Mouse (Mus musculus) midbrain, embryonic 15.5 days (tissue): ENCODE measurements at regions not wholly inside any gene's neighbourhood (a gene's known extent, or its start where the extent isn't known, plus 50 kb on each side); places are given as distances from the start of the nearest gene placed in this dataset.

Experiments used
- ATAC-seq: fragments of 200-750 bp; cut with Nextera tagmentation; replicated peaks from 2 replicates; pipeline ENCODE4 v1.8.0; 2017; ENCODE audit warnings: moderate TSS enrichment
- H3K27ac ChIP-seq: fragments of 300-500 bp; sonication (generic); 2 replicates; pipeline ENCODE4 v1.5.1; 2015; ENCODE audit warnings: mild to moderate bottlenecking, inconsistent platforms
- H3K27me3 ChIP-seq: fragments of 300-500 bp; sonication (generic); replicated peaks from 2 replicates; pipeline ENCODE4 v1.6.1; 2015; ENCODE audit warnings: inconsistent platforms
- H3K36me3 ChIP-seq: fragments of 300-500 bp; sonication (generic); replicated peaks from 2 replicates; pipeline ENCODE4 v1.6.1; 2015; ENCODE audit warnings: inconsistent platforms
- H3K4me1 ChIP-seq: fragments of 300-500 bp; sonication (generic); 2 replicates; pipeline ENCODE4 v1.6.1; 2015; ENCODE audit warnings: inconsistent platforms
- H3K4me2 ChIP-seq: fragments of 300-500 bp; sonication (generic); 2 replicates; pipeline ENCODE4 v1.6.1; 2015; ENCODE audit warnings: inconsistent platforms, mild to moderate bottlenecking, moderate library complexity
- H3K4me3 ChIP-seq: fragments of 300-500 bp; sonication (generic); 2 replicates; pipeline ENCODE4 v1.5.1; 2015; ENCODE audit warnings: mild to moderate bottlenecking, inconsistent platforms
- H3K9ac ChIP-seq: fragments of 300-500 bp; sonication (generic); 2 replicates; pipeline ENCODE4 v1.6.1; 2015; ENCODE audit warnings: mild to moderate bottlenecking, inconsistent platforms
- H3K9me3 ChIP-seq: fragments of 300-500 bp; sonication (generic); 2 replicates; pipeline ENCODE4 v1.6.1; 2016; ENCODE audit warnings: inconsistent platforms
- WGBS: fragments of 180-500 bp; shearing (Covaris S2); methylation state at CpG from one replicate; pipeline ENCODE4 v1.1.7; 2015; ENCODE audit warnings: mixed read lengths; 5-methylcytosine and 5-hydroxymethylcytosine counted together

- no peak overlapping the region for H3K4me3 ChIP-seq
- no peaks in the 10 kb centered on the region for H3K9me3 ChIP-seq
- no peak for ATAC-seq
- no peak overlapping the region for H3K4me2 ChIP-seq
- no peaks in the 10 kb centered on the region for H3K27me3 ChIP-seq
- no peak overlapping the region for H3K9ac ChIP-seq
- no peaks in the 10 kb centered on the region for H3K36me3 ChIP-seq
- H3K27ac ChIP-seq = no peak overlapping the region
- no peaks in the 10 kb centered on the region for H3K4me1 ChIP-seq
- WGBS = 63% methylated on average over 2 of the region's 2 CpGs
Observed at GRCm38 (mm10) chr12:77976952-77977351, 217.1 kb upstream of the Gm6657 start.

GRCm38 (mm10) chr12:77986738-77987137 is 207.3 kb upstream of the Gm6657 start:
- no peak overlapping the region for H3K9ac ChIP-seq
- H3K9me3 ChIP-seq = no peaks in the 10 kb centered on the region
- H3K27me3 ChIP-seq = no peaks in the 10 kb centered on the region
- H3K4me1 ChIP-seq = no peaks in the 10 kb centered on the region
- no peak overlapping the region for H3K27ac ChIP-seq
- no peaks in the 10 kb centered on the region for H3K36me3 ChIP-seq
- H3K4me2 ChIP-seq = no peak overlapping the region
- ATAC-seq = no peak
- 77% methylated on average over 8 of the region's 8 CpGs for WGBS
- H3K4me3 ChIP-seq = no peak overlapping the region

- H3K9ac ChIP-seq = no peak overlapping the region
- no peaks in the 10 kb centered on the region for H3K36me3 ChIP-seq
- no peak overlapping the region for H3K4me3 ChIP-seq
- no peak overlapping the region for H3K27ac ChIP-seq
- WGBS = 38% methylated on average over 3 of the region's 3 CpGs
- H3K27me3 ChIP-seq = no peaks in the 10 kb centered on the region
- no peaks in the 10 kb centered on the region for H3K9me3 ChIP-seq
- ATAC-seq = no peak
- H3K4me2 ChIP-seq = no peak overlapping the region
- H3K4me1 ChIP-seq = no peaks in the 10 kb centered on the region
Observed at GRCm38 (mm10) chr12:77989766-77990165, 204.3 kb upstream of the Gm6657 start.

GRCm38 (mm10) chr12:77991627-77992026 is 202.4 kb upstream of the Gm6657 start:
- H3K36me3 ChIP-seq = no peaks in the 10 kb centered on the region
- WGBS = 51% methylated on average over 6 of the region's 6 CpGs

GRCm38 (mm10) chr12:77994176-77994575 is 199.9 kb upstream of the Gm6657 start:
- H3K4me2 ChIP-seq = no peak overlapping the region
- WGBS = 91% methylated on average over 5 of the region's 5 CpGs
- H3K27me3 ChIP-seq = no peaks in the 10 kb centered on the region
- no peaks in the 10 kb centered on the region for H3K36me3 ChIP-seq
- no peak overlapping the region for H3K9ac ChIP-seq
- no peak overlapping the region for H3K27ac ChIP-seq
- H3K4me1 ChIP-seq = no peaks in the 10 kb centered on the region
- no peak for ATAC-seq
- H3K9me3 ChIP-seq = no peaks in the 10 kb centered on the region
- no peak overlapping the region for H3K4me3 ChIP-seq

More at GRCm38 (mm10) chr12:77991627-77992026, 202.4 kb upstream of the Gm6657 start:
- H3K4me1 ChIP-seq = no peaks in the 10 kb centered on the region
- H3K27me3 ChIP-seq = no peaks in the 10 kb centered on the region
- no peak for ATAC-seq
- H3K4me3 ChIP-seq = no peak overlapping the region
- no peak overlapping the region for H3K4me2 ChIP-seq
- H3K27ac ChIP-seq = no peak overlapping the region
- no peaks in the 10 kb centered on the region for H3K9me3 ChIP-seq
- no peak overlapping the region for H3K9ac ChIP-seq

GRCm38 (mm10) chr12:77997916-77998315 is 196.1 kb upstream of the Gm6657 start:
- Histone ChIP-seq H3K4me3 (no peak overlapping the region), H3K9ac (no peak overlapping the region), H3K9me3 (no peaks in the 10 kb centered on the region), H3K27me3 (no peaks in the 10 kb centered on the region), H3K27ac (no peak overlapping the region), H3K4me1 (no peaks in the 10 kb centered on the region), H3K4me2 (no peak overlapping the region), H3K36me3 (no peaks in the 10 kb centered on the region)
- WGBS = 79% methylated on average over 1 of the region's 1 CpGs
- ATAC-seq = no peak

- 75% methylated on average over 3 of the region's 3 CpGs for WGBS
- Histone ChIP-seq H3K27ac (no peak overlapping the region), H3K4me3 (no peak overlapping the region), H3K36me3 (no peaks in the 10 kb centered on the region), H3K4me2 (no peak overlapping the region), H3K9me3 (no peaks in the 10 kb centered on the region), H3K4me1 (no peaks in the 10 kb centered on the region), H3K27me3 (no peaks in the 10 kb centered on the region), H3K9ac (no peak overlapping the region)
- no peak for ATAC-seq
Observed at GRCm38 (mm10) chr12:78000401-78000800, 193.6 kb upstream of the Gm6657 start.

- ATAC-seq = 0 out of 2 replicates have a peak, but pooled peaks have one; percentile 17
- Histone ChIP-seq H3K9ac (no peak overlapping the region), H3K9me3 (no peaks in the 10 kb centered on the region), H3K4me1 (no peaks in the 10 kb centered on the region), H3K4me3 (no peak overlapping the region), H3K36me3 (no peaks in the 10 kb centered on the region), H3K27ac (no peak overlapping the region), H3K27me3 (no peaks in the 10 kb centered on the region), H3K4me2 (no peak overlapping the region)
- 73% methylated on average over 9 of the region's 9 CpGs for WGBS
Observed at GRCm38 (mm10) chr12:78001846-78002245, 192.2 kb upstream of the Gm6657 start.

GRCm38 (mm10) chr12:78033766-78034165 is 160.3 kb upstream of the Gm6657 start:
- no peak overlapping the region for H3K4me2 ChIP-seq
- no peak overlapping the region for H3K27ac ChIP-seq
- ATAC-seq = no peak
- no peak overlapping the region for H3K9ac ChIP-seq
- no peaks in the 10 kb centered on the region for H3K4me1 ChIP-seq
- H3K4me3 ChIP-seq = no peak overlapping the region
- H3K27me3 ChIP-seq = no peaks in the 10 kb centered on the region
- no peaks in the 10 kb centered on the region for H3K9me3 ChIP-seq
- H3K36me3 ChIP-seq = no peaks in the 10 kb centered on the region

- 76% methylated on average over 4 of the region's 4 CpGs for WGBS
- Histone ChIP-seq H3K9me3 (no peaks in the 10 kb centered on the region), H3K27me3 (no peaks in the 10 kb centered on the region), H3K27ac (no peak overlapping the region), H3K4me3 (no peak overlapping the region), H3K9ac (no peak overlapping the region), H3K4me2 (no peak overlapping the region), H3K36me3 (no peaks in the 10 kb centered on the region), H3K4me1 (no peaks in the 10 kb centered on the region)
- no peak for ATAC-seq
Observed at GRCm38 (mm10) chr12:78046582-78046981, 147.5 kb upstream of the Gm6657 start.

- Histone ChIP-seq H3K4me2 (peak overlapping the region; percentile 46), H3K27me3 (0 out of 2 replicates have a peak, but pooled peaks cover 5% of the 10 kb centered on the region), H3K4me1 (peaks cover 6% of the 10 kb centered on the region), H3K9me3 (no peaks in the 10 kb centered on the region), H3K36me3 (no peaks in the 10 kb centered on the region), H3K4me3 (peak overlapping the region; percentile 22), H3K27ac (no peak overlapping the region), H3K9ac (no peak overlapping the region)
- WGBS = 2% methylated on average over 9 of the region's 9 CpGs
- peak; percentile 78 for ATAC-seq
Observed at GRCm38 (mm10) chr12:78055956-78056355, 138.1 kb upstream of the Gm6657 start.

- no peak overlapping the region for H3K4me2 ChIP-seq
- H3K9me3 ChIP-seq = no peaks in the 10 kb centered on the region
- H3K27me3 ChIP-seq = 0 out of 2 replicates have a peak, but pooled peaks cover 5% of the 10 kb centered on the region
- no peak overlapping the region for H3K9ac ChIP-seq
- no peaks in the 10 kb centered on the region for H3K36me3 ChIP-seq
- H3K4me3 ChIP-seq = no peak overlapping the region
- no peak for ATAC-seq
- H3K4me1 ChIP-seq = peaks cover 6% of the 10 kb centered on the region
- H3K27ac ChIP-seq = no peak overlapping the region
- WGBS = 68% methylated on average over 3 of the region's 3 CpGs
Observed at GRCm38 (mm10) chr12:78057166-78057565, 136.9 kb upstream of the Gm6657 start.

GRCm38 (mm10) chr12:78059965-78060364 is 134.1 kb upstream of the Gm6657 start:
- no peaks in the 10 kb centered on the region for H3K36me3 ChIP-seq
- no peak overlapping the region for H3K4me2 ChIP-seq
- no peak overlapping the region for H3K27ac ChIP-seq
- no peak overlapping the region for H3K4me3 ChIP-seq
- 64% methylated on average over 5 of the region's 5 CpGs for WGBS
- H3K9me3 ChIP-seq = no peaks in the 10 kb centered on the region
- H3K27me3 ChIP-seq = 0 out of 2 replicates have a peak, but pooled peaks cover 2% of the 10 kb centered on the region
- ATAC-seq = no peak
- no peak overlapping the region for H3K9ac ChIP-seq
- H3K4me1 ChIP-seq = peaks cover 6% of the 10 kb centered on the region
